28 mouse cellular contexts compared by ENCODE assay signal in the genomic region with DNA sequence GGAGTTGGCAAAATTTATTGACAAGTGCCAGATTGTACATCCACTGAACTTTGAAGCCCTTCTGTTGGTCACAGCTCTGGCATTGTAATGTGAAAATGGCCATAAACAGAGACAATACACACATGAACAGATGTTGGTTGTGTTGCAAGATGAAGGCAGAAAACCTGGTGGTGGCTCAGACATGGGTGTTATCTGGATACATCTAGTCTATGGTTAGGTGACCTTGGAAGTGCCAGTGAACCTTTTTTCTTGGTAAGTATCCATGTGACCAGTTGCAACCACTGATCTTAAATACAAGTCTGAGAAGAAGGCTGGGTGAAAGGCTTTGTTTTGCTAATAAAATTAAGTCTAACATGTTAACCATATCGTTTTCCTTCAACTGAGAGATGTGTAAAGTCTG.
"Had no signal": no experiment of that assay in that cellular context is flagged by ENCODE, and none has a peak within 500 bp of the region (broad histone marks: within the 10 kb centered on the region; RNA-seq: fewer than 3 reads in every experiment).

No protein-coding gene starts in this region.

- H3K4me1 ChIP-seq: limb, embryonic 10.5 days; limb, embryonic 12.5 days; limb, embryonic 13.5 days; limb, embryonic 15.5 days; midbrain, embryonic 12.5 days; midbrain, embryonic 15.5 days had no signal

- ATAC-seq: liver, embryonic 12.5 days; liver, postnatal 0 days; midbrain, embryonic 16.5 days had no signal

- DNase-seq: left cerebral cortex, postnatal 4 days; liver; liver, embryonic 13.5 days; lung, adult 18-20 months; lung, adult 2 months; lung, embryonic 14.5 days; lung, postnatal 10 days; lung, postnatal 14 days; lung, postnatal 36 days; lung, postnatal 4 days; midbrain, embryonic 14.5 days had no signal

- H3K27me3 ChIP-seq: limb, embryonic 12.5 days; limb, embryonic 13.5 days; limb, embryonic 15.5 days; liver, embryonic 12.5 days; liver, embryonic 13.5 days; liver, embryonic 15.5 days; lung, embryonic 15.5 days; megakaryocyte, embryonic 14.5 days had no signal

- H3K9ac ChIP-seq: limb, embryonic 12.5 days; limb, embryonic 13.5 days; limb, embryonic 15.5 days; liver, embryonic 12.5 days; liver, embryonic 13.5 days; liver, embryonic 14.5 days; liver, embryonic 15.5 days; liver, postnatal 0 days; lung, embryonic 14.5 days; lung, embryonic 15.5 days; midbrain, embryonic 12.5 days; midbrain, embryonic 15.5 days had no signal

- H3K27ac ChIP-seq: left cerebral cortex, adult 2 months; limb, embryonic 10.5 days; limb, embryonic 12.5 days; limb, embryonic 13.5 days; limb, embryonic 15.5 days; liver, embryonic 12.5 days; liver, embryonic 13.5 days; liver, embryonic 14.5 days; liver, embryonic 15.5 days; lung, embryonic 15.5 days; macrophage; midbrain, embryonic 10.5 days; midbrain, embryonic 12.5 days; midbrain, embryonic 15.5 days had no signal

- H3K36me3 ChIP-seq: limb, embryonic 10.5 days; limb, embryonic 12.5 days; limb, embryonic 13.5 days; limb, embryonic 15.5 days; liver, embryonic 12.5 days; liver, embryonic 13.5 days; liver, embryonic 15.5 days; lung, embryonic 15.5 days; midbrain, embryonic 10.5 days; midbrain, embryonic 12.5 days; midbrain, embryonic 15.5 days had no signal

- H3K4me2 ChIP-seq: limb, embryonic 12.5 days; limb, embryonic 13.5 days; limb, embryonic 15.5 days; liver, embryonic 12.5 days; liver, embryonic 13.5 days; liver, embryonic 15.5 days; lung, embryonic 14.5 days; lung, embryonic 15.5 days; midbrain, embryonic 12.5 days; midbrain, embryonic 15.5 days had no signal

- H3K9me3 ChIP-seq: limb, embryonic 10.5 days; limb, embryonic 12.5 days; limb, embryonic 13.5 days; limb, embryonic 15.5 days; liver, embryonic 12.5 days; liver, embryonic 13.5 days; liver, embryonic 15.5 days; lung, embryonic 15.5 days; midbrain, embryonic 10.5 days; midbrain, embryonic 12.5 days; midbrain, embryonic 15.5 days had no signal

- H3K4me3 ChIP-seq: left cerebral cortex, adult 2 months; limb, embryonic 10.5 days; limb, embryonic 12.5 days; limb, embryonic 13.5 days; limb, embryonic 15.5 days; liver, embryonic 12.5 days; liver, embryonic 13.5 days; liver, embryonic 15.5 days; lung, embryonic 15.5 days; megakaryocyte, embryonic 14.5 days; midbrain, embryonic 10.5 days; midbrain, embryonic 12.5 days; midbrain, embryonic 15.5 days; myocyte had no signal
